Mouse (Mus musculus): Measurements from ENCODE around the gene Fam49a. TPM values are rescaled to one million over a fixed set of nuclear protein-coding genes. Genes with fewer than 3 reads are reported as not detected.
"Not testable (repeated sequence)": the region's sequence is repeated elsewhere in the genome, so short reads cannot be mapped to it uniquely, and the experiment has no call there.

Gene Fam49a
- polyA plus RNA-seq, 2 experiments from 2014 or later, result 42.3 to 49.8 TPM

DNA sequence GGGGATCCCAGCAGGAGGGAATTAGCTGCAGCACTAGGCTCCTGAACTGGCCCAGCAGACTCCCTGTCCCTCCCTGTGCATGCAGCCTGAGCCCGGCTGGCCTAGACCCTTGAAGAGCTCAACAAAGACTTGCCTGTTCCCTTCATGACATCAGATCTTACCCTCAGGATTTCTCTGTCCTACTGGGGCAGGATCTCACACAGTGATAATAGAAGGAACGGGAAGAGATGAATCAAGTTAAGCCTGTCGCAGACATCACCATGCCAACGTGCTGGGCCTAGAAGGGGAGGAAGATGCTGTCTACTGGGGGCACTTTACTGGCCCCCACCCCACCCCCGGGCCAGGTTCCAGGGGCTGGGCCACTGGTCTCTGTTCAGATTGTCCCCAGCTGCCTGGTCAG, 53.1 kb downstream of the Fam49a start:
- ATAC-seq, result no peak

DNA sequence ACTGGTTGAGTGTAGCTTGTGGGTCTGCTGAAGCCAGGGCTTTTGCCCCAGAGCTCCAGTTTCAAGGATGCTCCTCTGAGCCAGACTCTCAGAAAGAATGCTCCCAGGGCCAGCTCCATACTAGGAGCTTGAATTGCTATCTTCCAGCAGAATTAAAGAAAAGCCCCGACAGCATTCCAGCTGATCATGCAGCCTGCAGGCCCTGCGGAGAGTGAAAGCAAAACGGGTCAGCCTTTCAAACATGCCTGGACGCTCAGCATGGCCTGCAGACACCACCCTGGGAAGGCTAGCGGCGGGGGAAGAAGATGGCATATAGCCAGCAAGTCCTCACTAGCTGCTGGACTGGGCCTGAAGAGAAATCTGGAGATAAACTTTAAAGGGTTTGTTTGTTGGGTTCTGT, 55.0 kb downstream of the Fam49a start:
- ATAC-seq, result no peak

DNA sequence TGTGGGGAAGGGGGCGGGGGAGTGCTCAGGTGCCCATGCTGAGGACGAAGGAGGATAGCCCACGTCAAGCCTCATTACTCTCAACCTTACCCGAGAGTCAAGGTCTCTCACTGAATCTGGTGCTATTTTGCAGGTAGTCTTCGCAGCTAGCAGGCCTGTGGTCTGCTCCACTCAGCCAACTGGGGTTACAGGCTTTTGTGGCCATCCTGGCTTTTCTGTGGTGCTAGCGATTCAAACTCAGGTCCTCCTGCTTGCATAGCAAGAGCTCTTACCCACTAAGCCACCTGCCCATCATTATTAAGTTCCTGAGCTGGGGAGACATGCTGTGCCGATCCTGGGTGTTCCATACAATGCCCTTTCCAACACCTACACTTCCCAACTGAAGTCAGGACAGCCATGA, 55.7 kb downstream of the Fam49a start:
- ATAC-seq, result no peak

DNA sequence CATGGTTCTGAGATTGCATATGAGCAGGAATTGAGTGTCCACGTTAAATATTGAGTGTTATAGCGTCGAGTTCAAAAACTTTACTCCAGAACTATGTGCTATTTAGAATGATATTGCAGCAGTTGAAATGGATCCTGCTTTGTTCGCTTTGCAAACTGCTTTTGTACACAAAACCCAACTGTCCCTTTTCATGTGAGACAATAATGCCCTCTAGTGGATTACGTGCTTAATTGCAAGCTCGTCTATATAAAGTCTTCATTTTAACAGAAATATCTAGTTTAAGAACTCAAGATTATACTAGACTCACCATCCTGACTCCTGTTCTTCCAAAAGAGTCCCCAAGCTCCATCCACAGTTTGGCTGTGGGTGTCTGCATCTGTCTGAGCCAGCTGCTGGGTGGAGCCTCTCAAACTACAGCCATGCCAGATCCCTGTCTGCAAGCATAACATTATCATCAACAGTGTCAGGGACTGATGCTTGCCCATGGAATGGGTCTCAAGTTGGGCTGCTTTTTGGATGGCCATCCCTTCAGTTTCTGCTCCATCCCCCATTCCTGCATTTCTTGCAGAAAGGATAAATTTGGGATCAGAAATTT, 56.3 kb downstream of the Fam49a start:
- peak; percentile 69 for ATAC-seq

DNA sequence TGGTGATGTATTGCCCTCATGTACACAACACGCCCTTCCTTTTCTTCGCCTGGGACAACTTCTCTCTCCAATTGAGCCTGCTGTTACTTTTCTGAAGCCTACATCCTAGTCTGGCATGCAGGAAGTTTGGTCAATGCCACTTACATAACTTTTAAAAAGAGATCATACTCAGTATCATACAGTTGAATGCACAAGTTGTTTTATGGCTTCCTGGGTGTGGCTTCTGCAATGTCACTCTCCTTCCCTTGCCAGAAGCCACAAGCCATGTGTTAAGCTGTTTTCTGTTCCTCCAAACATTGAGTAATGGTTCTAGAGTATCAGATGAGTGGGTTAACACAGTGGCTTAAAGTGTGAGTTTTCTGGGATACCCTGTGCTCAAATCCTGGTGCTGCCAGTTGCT, 58.8 kb downstream of the Fam49a start:
- ATAC-seq, result no peak

DNA sequence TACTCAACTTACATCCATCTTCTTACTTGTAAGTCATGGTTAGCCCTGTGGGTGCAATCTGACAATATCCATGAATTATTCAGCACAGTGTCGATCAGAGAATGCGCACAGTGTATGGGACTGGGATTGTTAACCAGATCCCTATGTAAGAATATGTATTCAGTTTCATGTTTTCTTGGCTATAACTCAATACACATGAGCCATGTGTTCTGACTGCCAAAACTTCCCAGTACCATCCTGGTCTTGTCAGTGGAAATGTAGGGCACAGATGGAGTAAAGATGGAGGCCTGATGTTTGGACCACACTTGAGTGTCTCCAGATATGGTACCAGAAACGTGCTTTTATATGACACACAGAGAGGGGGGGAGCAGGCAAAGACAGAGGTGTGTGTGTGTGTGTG, 59.2 kb downstream of the Fam49a start:
- ATAC-seq, result no peak

DNA sequence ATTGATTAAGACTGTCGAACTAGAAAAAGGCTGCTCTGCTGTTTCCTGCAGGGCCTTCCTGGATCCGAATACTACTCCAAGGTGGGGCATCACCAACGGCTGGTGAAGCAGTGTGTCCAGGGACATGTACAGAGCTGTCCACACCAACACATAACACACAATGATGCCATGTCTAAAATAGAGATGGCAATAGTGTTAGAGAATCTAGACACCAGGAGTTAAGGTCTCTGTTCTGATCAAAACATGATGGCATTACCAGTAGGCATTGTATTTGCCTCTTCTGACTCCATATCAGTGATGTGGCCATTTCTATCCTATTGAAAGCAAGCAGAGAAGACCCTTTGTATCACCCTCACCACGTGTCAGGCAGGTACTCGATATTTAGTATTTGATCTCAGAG, 61.1 kb downstream of the Fam49a start:
- peak; percentile 32 for ATAC-seq

DNA sequence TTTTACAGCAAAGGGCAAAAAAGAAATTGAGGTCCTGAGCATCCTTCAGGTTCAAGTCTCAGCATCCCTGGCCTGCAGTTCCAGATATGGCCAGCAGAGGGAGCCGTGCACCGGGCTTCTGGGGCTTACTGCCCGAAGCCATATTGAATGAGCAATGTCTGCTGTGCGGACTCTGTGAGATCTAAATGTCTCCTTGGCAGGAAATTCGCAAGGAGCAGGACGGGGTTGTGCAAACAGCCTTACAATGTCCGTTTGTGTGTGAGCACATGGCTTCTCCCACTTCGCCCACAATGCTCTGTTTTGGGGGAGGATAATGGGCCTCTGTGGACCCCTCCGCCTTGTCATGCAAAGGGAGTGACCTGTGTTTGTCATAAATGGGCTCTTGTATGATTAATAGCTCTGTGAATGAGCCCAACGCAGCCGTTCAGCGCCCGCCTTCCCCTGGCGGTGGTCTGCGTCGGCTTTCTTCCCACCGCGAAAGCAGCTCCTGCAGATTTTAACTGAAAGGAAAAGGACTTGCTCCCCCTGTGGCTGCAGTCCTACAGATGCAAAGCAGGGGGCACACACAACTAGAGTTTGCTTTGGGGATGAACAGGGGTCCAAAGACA, 61.8 kb downstream of the Fam49a start:
- ATAC-seq, result peak; percentile 87

DNA sequence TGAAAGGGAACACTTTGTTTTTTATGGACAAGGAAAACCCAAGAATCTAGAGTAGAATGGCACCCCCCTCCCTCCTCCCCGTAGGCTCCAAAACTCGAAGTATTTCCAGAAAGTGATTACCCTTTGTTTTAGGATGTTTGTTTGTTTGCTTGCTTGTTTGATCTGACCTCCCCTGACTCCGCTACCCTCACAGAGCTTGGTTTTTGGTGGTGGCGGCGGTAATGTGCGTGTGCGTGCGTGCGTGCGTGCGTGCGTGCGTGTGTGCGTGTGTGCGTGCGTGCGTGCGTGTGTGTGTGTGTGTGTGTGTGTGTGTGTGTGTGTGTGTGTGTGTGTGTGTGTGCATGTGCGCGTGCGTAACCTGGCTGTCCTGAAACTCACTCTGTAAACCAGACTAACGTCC, 62.3 kb downstream of the Fam49a start:
- ATAC-seq, result not testable (repeated sequence)

DNA sequence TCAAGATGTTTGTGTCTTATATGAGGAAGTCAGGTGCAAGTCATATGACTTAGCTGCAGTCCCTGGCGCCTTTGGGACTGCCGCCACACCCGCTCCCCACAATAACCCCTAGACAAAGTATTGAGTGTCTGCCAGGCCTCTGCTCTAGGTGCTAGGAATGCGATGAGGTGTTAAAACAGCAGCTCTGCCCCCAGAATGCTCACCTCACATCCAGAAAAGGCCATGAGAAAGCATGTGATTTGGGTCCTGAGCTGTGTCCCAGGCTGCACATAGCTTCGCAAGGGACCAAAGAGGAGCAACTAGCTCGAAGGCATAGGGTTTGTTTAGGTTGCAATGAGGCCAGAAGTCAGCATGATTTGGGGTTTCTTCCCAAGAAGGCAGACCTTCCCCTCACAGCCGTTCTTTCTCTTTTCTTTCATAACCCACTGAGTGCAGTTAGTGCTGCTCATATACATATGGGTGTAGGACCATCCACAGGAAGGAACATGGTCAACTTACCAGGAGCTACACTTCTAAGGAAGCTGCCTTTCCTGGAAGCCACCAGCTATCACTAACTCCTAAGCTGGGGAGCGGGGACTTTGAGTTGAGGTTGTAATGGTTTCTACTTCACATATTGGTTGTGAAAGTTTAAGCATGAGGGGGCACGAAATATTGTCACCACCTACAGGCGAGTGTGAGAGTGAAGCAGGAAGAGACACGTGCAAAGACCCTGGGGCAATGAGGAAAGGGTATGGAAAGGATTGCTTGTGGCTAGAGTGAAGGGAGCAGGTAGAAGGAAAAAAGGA, 71.8 kb downstream of the Fam49a start:
- ATAC-seq, result no peak

DNA sequence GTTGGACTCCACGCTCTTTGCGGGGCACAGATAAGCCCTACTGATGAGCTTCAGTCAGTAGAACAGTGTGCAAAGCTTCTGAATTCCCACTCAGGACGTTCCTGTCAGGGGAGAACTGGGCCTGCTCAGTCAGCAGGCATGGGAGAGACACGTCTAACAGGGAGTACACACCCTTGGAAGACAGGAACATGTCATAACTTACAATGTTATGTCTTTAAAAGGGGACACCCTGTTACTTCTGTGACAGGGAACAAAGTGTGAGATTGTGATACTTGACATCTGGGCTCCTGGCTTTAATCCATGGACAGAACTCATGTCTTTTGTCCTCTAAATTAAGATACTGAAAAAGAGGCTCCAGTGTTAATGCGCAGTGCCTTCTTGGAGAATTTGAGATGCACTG, 72.5 kb downstream of the Fam49a start:
- no peak for ATAC-seq

DNA sequence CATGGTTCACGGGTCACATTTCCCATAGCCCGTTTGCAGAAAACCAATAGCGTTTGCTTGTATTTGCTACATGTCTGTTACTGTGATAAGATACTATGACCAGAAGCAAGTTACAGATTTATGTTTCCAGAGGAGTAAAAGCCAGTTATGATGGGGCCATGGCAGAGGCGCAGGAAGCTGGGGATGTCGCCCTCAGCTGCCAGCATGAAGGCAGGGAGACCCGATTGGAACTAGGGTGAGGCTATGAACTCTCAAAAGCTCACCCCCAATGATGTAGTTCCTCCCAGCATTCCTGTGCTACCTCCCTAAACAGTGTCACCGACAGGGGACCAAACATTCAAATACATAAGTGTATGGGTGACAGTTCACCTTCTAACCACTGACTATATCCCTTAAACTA, 73.6 kb downstream of the Fam49a start:
- ATAC-seq, result no peak

DNA sequence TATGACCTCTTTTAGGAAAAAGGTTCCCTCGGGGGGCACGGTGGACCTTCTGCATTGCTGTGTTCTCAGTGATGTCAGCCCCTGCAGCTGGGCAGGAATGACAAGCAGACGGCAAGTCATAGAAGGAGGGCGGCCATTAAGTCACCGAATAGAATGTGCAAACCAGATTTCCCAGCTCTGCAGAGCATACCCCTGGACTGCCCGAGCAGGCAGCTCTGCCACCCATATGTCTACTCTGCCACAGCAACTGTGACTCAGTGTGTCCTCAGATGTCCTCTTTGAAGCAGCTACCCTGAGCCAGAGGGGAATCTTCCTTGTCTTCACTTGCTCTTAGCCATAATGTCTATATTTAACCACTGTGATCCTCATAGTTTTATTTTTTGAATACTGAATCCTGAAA, 75.4 kb downstream of the Fam49a start:
- ATAC-seq, result no peak

DNA sequence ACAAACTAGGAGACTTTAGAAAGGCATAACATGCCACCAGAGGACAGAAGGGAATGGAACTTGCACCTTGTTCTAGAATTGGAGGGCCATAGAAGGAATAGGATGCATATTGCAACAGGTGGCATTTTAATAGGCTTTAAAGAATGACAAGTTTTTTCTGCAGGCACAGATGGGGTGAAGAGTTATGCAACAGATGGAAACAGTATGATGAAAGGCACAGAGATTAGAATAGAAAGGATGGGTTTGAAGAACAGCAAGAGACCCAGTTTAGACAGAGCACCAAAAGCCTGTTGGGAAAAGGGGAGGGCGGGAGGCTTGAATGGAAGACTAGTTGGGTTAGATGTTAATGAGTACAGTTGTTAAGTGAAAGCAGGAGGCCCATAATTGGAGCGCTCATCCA, 81.4 kb downstream of the Fam49a start:
- ATAC-seq, result no peak

DNA sequence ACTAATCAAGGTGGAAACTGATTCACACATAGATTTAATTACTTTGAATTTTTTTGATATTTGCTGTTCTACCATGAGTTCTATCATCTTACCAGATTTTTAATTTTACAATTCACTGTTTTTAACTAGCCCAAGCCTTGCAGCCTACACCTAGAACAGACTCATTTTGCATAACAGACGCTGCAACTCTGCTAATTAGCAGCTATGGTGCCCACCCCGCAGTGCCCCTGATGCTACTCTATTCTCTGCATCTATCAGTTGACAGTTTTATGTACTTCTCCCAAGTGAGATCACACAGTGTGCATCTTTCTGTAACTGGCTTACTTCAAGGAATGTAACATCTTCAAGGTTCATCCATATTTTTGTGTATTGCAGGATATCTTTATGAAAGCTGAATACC, 86.7 kb downstream of the Fam49a start:
- ATAC-seq, result no peak

DNA sequence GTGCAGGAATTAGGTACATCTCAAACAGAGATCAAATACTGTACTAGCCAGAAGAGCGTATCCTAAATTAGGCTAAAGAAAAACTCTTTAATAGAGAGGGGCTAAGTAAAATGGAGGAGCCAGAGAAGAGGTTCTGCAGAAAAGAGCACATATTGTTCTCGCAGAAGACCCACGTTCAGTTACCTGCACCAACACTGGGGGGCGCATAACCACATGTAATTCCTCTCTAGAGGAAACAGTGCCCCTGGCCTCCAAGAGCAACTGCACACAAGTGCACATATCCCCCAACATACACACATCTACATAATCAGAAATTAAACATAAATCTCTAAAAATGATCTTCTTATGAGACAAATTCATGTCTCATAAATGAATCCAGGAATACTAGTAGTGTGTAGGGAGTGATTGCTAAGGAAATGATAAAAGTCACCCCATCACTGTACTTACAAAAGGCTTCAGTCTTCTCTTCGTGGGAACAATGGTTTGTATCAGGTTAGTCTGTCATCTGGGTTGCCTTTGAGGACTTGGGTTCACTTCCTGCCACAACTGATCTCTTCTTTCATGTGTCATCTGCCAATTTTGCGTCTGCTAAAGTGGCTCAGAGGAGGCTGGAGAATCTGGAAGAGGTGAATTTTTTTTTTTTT, 87.8 kb downstream of the Fam49a start:
- peak; percentile 58 for ATAC-seq

DNA sequence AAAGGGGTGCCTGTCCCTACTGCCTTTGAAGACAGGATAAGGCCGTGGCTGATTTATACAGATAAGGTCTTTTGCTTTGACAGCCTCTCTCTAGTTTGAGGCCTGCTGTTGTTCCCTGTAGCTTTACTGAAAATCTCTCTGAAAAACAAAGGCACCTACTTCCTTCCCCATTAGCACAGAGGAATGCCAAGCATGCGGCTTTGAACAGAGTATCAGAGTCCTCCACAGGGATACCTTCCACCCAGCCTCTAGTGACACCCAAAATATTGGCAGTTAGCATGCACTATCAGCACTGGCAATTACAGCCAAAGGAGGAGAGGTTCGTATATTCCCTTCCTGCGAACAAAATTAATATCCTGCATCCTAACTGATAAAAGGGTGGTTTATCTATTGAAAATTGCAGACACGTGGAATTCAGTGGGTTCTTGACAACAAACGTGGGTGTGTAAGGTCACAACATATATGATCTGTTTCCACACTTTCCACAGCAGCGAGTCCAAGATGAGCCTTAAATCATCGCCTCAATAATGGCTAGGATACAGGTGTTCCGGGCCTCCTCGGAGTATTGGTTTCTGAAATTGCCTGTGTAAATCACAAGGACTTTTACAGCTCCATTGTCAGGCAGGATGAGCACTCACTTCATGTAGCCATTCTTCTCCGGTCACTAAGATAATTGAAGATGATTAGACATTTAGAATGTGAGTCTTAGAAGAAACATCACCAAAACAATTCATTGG, 90.0 kb downstream of the Fam49a start:
- no peak for ATAC-seq

DNA sequence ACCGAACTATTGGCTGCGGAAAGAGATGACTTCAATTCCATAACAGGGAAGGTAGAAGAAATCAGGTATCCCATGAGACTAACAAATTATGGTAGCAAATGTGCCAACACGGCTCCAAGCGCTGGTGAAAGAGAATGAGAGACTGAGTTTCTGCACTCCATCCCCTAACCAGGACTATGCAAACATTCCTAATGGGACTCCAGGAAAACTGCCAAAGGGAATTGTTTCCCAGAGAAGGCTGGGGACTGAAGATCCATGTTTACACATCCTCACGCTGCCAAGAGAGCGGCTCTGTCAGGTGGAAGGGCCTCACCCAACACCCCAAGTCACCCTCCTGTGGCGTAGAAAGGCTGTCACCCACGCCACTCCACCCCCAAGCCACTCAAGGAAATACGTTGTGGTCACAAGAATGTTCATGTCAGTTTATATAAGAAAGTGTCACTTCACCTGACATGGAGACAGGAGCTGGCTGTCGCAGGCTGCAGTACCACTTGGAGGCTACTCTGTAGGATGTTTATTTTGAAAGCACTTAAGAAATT, 92.2 kb downstream of the Fam49a start:
- ATAC-seq, result no peak

DNA sequence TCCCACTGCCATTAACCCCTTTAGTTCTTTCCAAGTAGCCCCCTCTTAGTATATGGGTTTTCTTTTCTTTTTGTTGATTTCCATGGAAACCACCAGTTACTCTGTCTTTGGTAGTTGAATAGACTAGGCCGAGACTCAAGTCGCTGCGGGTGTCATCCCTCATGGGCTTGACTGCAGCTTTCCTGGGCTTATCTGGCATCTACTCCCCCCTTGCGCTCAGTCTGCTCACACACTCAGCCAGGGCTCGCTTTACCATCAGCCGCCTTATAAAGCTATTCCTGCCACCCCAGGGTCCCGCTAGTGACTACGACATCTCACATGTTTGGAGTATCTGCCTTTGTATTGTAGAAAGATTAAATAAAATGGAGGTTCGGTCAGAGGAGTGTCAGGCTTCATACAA, 94.1 kb downstream of the Fam49a start:
- no peak for ATAC-seq

DNA sequence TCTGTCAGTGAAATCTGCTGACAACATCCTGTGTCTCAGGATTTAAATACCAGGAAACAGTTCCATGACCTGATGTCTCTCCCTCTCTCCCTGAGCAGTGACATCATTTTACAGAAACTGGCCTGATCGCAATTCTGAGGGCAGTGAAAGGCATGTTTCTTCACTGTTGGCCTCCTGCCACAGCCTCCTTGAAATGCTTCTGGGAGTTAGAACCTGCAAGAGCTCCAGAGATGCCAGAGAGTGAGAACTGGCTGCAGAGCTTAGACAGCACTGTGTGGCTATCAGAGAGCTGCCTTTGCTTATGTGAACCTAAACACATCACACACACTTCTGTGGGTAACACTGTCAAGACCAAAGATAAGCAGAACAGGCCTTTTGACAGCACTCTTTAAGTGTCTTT, 94.5 kb downstream of the Fam49a start:
- no peak for ATAC-seq

DNA sequence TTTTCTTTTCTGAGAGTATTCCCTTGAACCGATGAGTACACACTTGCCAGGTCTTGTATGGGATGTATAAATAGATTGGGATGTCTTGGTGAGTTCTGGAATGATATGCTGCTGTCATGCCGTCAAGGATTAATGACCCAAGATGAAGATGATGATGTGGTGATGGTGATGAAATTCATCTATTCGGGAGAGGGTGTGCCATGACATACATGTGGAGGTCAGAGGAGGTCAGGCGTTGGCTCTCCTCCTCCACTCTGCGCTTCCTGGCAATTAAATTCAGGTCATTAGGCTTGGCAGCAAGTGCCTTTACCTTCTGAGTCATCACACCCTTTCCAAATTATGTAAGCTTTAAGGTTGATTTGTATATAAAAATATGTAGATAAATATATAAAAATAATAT, 95.0 kb downstream of the Fam49a start:
- no peak for ATAC-seq

DNA sequence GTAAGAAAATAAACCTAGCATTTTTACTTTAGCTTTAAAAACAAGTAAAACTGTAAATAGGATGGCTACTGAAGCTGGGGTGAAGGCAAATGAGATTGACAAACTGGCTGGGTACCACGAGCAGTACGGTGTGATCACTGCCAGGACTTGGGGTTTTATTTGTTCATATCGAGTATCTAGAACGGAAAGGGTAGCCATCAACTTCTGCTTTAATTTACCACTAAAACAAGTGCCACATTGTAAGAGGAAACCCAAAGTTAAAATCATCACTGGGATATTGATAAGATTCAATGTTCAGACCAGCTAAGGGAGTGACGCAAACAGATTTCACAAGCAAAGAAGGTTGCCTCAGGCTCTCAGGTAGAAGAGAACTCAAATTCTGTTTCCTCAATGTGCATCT, 98.0 kb downstream of the Fam49a start:
- ATAC-seq, result no peak

DNA sequence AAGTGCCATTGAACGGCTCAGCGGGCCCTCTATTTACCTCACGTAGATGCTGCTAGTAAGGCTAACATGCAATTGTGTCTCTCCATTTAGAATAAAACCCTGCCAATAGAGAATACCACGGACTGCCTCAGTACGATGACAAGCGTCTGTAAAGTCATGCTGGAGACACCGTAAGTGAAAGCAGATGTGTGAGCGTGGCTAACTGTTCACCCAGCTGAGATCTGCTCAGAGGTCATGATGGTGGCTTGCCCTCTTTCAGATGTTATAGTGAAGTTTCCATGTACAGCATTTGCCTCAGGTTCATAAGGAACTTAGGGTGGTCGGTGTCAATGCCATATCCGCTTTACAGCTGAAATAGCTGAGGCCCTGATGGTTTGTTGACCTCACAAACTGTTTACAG, 100.4 kb downstream of the Fam49a start:
- no peak for ATAC-seq
